In the genomic region with DNA sequence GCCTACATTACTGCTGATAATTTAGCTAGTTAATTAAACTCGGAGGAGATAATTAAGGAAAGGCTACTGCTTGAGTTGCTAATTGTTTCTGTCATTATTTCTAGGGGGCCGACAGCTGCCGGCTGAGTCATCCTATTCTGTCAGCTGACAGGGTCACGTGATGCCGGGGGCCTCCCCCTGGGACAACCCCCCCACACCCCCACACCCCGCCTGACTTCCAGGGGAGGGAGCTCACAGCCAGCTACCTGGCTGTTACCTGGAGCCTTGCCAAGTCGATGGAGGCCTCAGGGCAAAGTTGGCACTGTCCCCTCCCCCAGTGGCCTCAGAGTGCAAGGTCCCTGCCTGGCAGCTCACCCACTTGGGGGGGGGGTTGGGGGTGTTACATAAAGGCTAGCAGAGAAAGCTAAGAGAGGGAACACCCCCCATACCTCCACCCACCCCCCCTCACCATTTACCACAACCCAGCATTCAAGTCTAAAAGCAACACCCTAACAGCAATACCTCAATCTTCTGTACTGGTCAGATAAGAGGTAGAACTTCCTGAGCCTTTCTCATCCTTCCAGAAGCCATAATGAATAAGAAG, we compare ENCODE assay signal across 8 mouse cellular contexts. TPM values are rescaled to one million over a fixed set of nuclear protein-coding genes. Genes with fewer than 3 reads are reported as not detected.
DNase-seq lines count a peak whose midpoint lies in the region; ATAC-seq lines count a peak whose summit lies in the region.

No protein-coding gene starts in this region.

- no peaks in the 10 kb centered on the region for H3K27me3 ChIP-seq in midbrain, embryonic 14.5 days (ENCODE audit: control insufficient read depth, insufficient read depth, low read length)
- H3K27me3 ChIP-seq in midbrain, embryonic 13.5 days = no peaks in the 10 kb centered on the region; the same call in 1 of the 2 replicates
- H3K27me3 ChIP-seq in kidney, embryonic 14.5 days (ENCODE audit: control insufficient read depth, insufficient read depth, low read length) = no peaks in the 10 kb centered on the region

- no peak overlapping the region for H3K27ac ChIP-seq in midbrain, embryonic 14.5 days (replicated peaks; ENCODE audit: low read depth, low read length)
- no peak overlapping the region for H3K27ac ChIP-seq in midbrain, embryonic 13.5 days
- H3K27ac ChIP-seq in kidney, embryonic 14.5 days (ENCODE audit: low read depth, low read length) = no peak overlapping the region

- peak overlapping the region; percentile 30 for H3K4me2 ChIP-seq in midbrain, embryonic 14.5 days (ENCODE audit: low read length)
- no peak overlapping the region for H3K4me2 ChIP-seq in midbrain, embryonic 13.5 days (replicated peaks)
- H3K4me2 ChIP-seq in kidney, embryonic 14.5 days (replicated peaks; ENCODE audit: low read depth, low read length) = no peak overlapping the region; the same call in 1 of the 2 replicates

- 44% methylated on average over 7 of the region's 7 CpGs for WGBS in midbrain, embryonic 14.5 days
- WGBS in midbrain, embryonic 13.5 days = 44% methylated on average over 7 of the region's 7 CpGs
- 26% methylated on average over 7 of the region's 7 CpGs for WGBS in kidney, embryonic 14.5 days

- no peak overlapping the region for H3K4me3 ChIP-seq in midbrain, embryonic 14.5 days (replicated peaks; ENCODE audit: low read depth, low read length)
- no peak overlapping the region for H3K4me3 ChIP-seq in midbrain, embryonic 13.5 days (replicated peaks)
- H3K4me3 ChIP-seq in kidney, embryonic 14.5 days (ENCODE audit: low read length) = no peak overlapping the region

- H3K9me3 ChIP-seq in midbrain, embryonic 14.5 days (ENCODE audit: control insufficient read depth, low read length) = no peaks in the 10 kb centered on the region
- H3K9me3 ChIP-seq in midbrain, embryonic 13.5 days = 0 out of 2 replicates have a peak, but pooled peaks cover 3% of the 10 kb centered on the region
- H3K9me3 ChIP-seq in kidney, embryonic 14.5 days (ENCODE audit: control insufficient read depth, low read length) = 0 out of 2 replicates have a peak, but pooled peaks cover 2% of the 10 kb centered on the region

- no peaks in the 10 kb centered on the region for H3K36me3 ChIP-seq in midbrain, embryonic 14.5 days (ENCODE audit: control insufficient read depth, insufficient read depth, low read length)
- H3K36me3 ChIP-seq in midbrain, embryonic 13.5 days = no peaks in the 10 kb centered on the region
- no peaks in the 10 kb centered on the region for H3K36me3 ChIP-seq in kidney, embryonic 14.5 days (ENCODE audit: control insufficient read depth, insufficient read depth, low read length)

- DNase-seq in midbrain, embryonic 14.5 days = peak; percentile 67
- DNase-seq in cerebellum, postnatal 4 days (ENCODE audit: low spot score in 2 of 2) = peak; percentile 39 to 67
- DNase-seq in retina, embryonic 14.5 days (ENCODE audit: low spot score) = peak; percentile 61
- no peak for DNase-seq in left cerebral cortex, postnatal 25 days (ENCODE audit: low spot score in 2 of 2)

- intact Hi-C loops in left cerebral cortex, postnatal 25 days (cut with DNase I) = no loop called here

- 0 out of 2 replicates have a peak, but pooled peaks cover 5% of the 10 kb centered on the region for H3K4me1 ChIP-seq in midbrain, embryonic 14.5 days (ENCODE audit: control insufficient read depth, insufficient read depth, low read length)
- H3K4me1 ChIP-seq in midbrain, embryonic 13.5 days (replicated peaks) = peaks cover 7% of the 10 kb centered on the region
- H3K4me1 ChIP-seq in kidney, embryonic 14.5 days (ENCODE audit: control insufficient read depth, insufficient read depth, low read length) = no peaks in the 10 kb centered on the region

- ATAC-seq in midbrain, embryonic 14.5 days (ENCODE audit: low FRiP score, low TSS enrichment) = no peak; the same call in 1 of the 2 replicates
- ATAC-seq in midbrain, embryonic 13.5 days = no peak
- ATAC-seq in kidney, embryonic 14.5 days (ENCODE audit: low FRiP score, low TSS enrichment) = peak; percentile 20; the same call in 1 of the 2 replicates
- no peak for ATAC-seq in CD4-positive, CD25-positive, alpha-beta regulatory T cell, adult 4 months
- ATAC-seq in erythroid progenitor cell, adult 5-6 weeks (replicated peaks; ENCODE audit: low FRiP score, poor library complexity, severe bottlenecking) = no peak

- no peak overlapping the region for H3K9ac ChIP-seq in midbrain, embryonic 14.5 days (replicated peaks; ENCODE audit: low read length)
- H3K9ac ChIP-seq in midbrain, embryonic 13.5 days (replicated peaks) = no peak overlapping the region
- no peak overlapping the region for H3K9ac ChIP-seq in kidney, embryonic 14.5 days (ENCODE audit: low read depth, low read length)

RNA-seq across cellular contexts. Expression of a gene that starts 41.1 kb away (rescaled TPM):
- 12.7 and 13.4 TPM in 2 replicates for polyA plus RNA-seq in midbrain, embryonic 14.5 days (2014; fragmentation: Nextera tagmentation; extraction: Ambion mirVana)
- 7.5 and 8.9 TPM in 2 replicates for polyA plus RNA-seq in midbrain, embryonic 13.5 days (2015; fragmentation: Nextera tagmentation; extraction: Ambion mirVana)
- polyA plus RNA-seq in kidney, embryonic 14.5 days (2014; fragmentation: Nextera tagmentation; extraction: Ambion mirVana) = 3.6 and 6.4 TPM in 2 replicates
- polyA plus RNA-seq in CD4-positive, CD25-positive, alpha-beta regulatory T cell, adult 4 months (2017; shearing (Covaris generic)) = not detected
- 1 to 10 TPM; 2.0 to 2.4 TPM for total RNA-seq in left cerebral cortex, postnatal 25 days (2021)
- 42.8 and 81.4 TPM in 2 replicates for total RNA-seq in erythroid progenitor cell, adult 5-6 weeks (2015; ENCODE audit: low replicate concordance)
- total RNA-seq in erythroid progenitor cell, adult 5-6 weeks (2017; ENCODE audit: low replicate concordance) = 58.5 and 59.2 TPM in 2 replicates

Comparison
In these comparisons a context has a peak if more than half of its experiments do, and no peak if none do; other contexts are left out.
1. DNase-seq: peak in midbrain, embryonic 14.5 days (single experiment), cerebellum, postnatal 4 days (2 of 2) and retina, embryonic 14.5 days (single experiment); none in left cerebral cortex, postnatal 25 days (0 of 2).